Mouse (Mus musculus) left cerebral cortex, adult 9 months (tissue): ENCODE measurements at regions not wholly inside any gene's neighbourhood (a gene's known extent, or its start where the extent isn't known, plus 50 kb on each side); places are given as distances from the start of the nearest gene placed in this dataset.

Experiments used
- DNase-seq, 2 experiments: peaks; one replicate each; pipeline ENCODE4 v3.0.0; 2022; ENCODE audit warnings: low spot score in 2 of 2

DNA sequence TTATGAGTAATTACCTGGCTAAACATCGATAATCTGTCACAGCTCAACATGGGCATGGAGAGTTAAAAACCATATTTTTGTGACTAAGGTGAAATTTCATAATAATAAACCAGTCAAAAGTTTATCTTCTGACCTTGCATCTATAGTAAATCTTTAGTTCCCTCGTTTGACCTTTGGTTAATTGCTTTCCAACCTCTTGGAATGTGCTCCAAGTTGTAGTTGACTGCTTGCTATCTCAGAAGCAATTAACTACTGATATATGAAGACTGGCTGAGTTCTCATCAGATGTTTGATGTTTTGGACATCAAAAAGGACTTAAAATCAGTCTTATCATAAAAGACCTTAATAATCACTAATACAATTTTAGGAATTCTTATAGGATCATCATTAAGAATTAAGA lies 895.8 kb upstream of the Tmprss15 start:
- no peak for DNase-seq

DNA sequence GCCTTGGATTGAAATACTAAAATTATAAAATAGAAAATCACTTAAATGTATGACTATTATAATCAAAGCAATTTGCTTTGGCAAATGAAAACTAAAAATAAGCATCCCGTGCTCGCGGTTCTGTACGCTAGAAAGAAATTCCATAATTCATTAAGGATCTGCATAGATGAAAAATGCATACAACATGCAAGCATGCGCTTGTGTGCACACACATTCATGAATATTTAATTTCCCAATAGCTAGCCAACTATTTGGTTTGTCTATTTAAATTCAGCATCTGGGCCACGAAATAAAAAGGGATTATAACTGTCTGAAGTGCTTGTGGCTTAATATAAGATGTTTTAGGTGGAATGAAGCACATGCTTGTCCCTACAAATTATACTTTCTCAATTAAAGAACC lies 881.2 kb upstream of the Tmprss15 start:
- DNase-seq = no peak

GRCm38 (mm10) chr16:79937042-79937441 lies 846.1 kb upstream of the Tmprss15 start:
- no peak for DNase-seq

DNA sequence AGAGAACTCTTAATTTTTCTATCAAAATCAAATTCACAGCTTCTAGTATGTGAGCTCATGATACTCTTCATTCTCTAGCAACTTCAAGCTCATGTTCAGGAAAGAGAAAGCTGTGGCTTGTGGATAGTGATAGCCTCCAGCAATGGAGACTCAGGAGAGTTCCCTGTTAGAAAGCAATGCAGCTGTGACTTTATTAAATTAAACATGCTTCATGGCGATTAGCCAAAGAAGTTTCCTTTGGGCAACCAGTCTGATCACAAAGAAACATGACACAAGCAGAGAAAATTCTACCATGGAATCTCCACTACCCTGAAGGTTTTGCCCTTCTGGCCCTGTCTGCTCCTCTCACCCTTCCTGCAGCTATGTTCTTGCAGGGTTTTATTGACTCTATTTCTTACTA lies 816.2 kb upstream of the Tmprss15 start:
- DNase-seq = no peak

DNA sequence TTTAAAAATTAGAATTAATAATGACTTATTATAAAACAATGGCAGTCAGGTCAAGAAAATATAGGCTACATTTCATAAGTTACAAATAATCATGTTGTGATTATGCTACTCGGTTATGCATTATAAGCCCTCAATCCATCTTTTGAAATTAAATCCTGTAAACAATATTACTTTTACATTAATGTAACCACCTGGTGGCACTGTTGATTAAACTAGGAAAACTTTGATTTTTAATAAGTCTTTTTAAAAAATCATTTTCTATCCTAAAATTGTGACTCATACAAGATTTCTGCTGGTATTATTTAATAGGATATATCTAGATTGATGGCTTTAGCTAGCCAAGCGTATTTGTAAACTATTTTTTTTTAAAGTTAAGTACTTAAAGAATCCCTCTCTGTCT lies 810.6 kb upstream of the Tmprss15 start:
- DNase-seq = no peak

GRCm38 (mm10) chr16:79881855-79882254 lies 791.0 kb upstream of the Tmprss15 start:
- no peak for DNase-seq

- no peak for DNase-seq
These were observed 787.2 kb upstream of the Tmprss15 start for GRCm38 (mm10) chr16:79878063-79878462.

DNA sequence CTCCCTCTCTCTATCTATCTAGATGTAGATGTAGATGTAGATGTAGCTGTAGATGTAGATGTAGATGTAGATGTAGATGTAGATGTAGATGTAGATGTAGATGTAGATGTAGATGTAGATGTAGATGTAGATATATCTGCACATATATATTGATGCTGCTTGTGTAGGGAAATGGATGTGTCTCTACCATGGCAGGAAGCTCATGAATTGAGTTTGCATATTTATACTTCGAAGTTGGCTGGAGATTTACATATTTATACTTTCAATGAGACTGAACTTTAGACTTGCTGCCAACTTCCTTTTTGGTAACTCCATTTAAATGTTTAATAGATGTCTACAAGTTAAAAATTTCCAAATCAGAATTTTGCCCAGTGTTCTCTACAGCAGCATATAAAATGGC lies 785.9 kb upstream of the Tmprss15 start:
- no peak for DNase-seq

- peak in 1 of 2 experiments; percentile 3 for DNase-seq
These were observed 779.8 kb upstream of the Tmprss15 start for GRCm38 (mm10) chr16:79870578-79871270.

DNA sequence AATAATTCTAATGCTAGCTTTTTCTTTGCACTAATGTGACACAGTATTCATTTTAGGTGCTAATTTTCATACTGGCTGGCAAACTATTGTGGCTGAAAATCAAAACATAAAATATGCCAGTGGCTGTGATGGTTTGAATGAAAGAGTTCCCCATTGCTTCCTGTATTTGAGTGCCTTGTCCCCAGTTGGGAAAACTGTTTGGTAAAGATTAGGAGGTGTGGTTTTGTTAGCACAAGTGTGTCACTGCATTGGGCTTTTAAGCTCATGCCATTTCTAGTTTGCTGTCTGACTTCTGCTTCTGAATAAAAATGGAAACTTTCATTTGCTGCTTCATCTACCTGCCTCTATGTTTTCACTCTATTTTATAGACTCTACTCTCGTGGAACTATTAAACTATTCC lies 768.6 kb upstream of the Tmprss15 start:
- no peak for DNase-seq

- no peak for DNase-seq
These were observed 758.3 kb upstream of the Tmprss15 start for GRCm38 (mm10) chr16:79849152-79849551.

- no peak for DNase-seq
These were observed 726.0 kb upstream of the Tmprss15 start for GRCm38 (mm10) chr16:79816913-79817312.

- no peak for DNase-seq
These were observed 687.8 kb upstream of the Tmprss15 start for GRCm38 (mm10) chr16:79778729-79779128.
